In genomic region chr3:131138797-131139196, GRCm38 (mm10) we compare ENCODE assay signal across 15 mouse cellular contexts. TPM values are rescaled to one million over a fixed set of nuclear protein-coding genes. Genes with fewer than 3 reads are reported as not detected.
DNase-seq lines count a peak whose midpoint lies in the region; ATAC-seq and TF ChIP-seq lines count a peak whose summit lies in the region.
"Had no signal": no experiment of that assay in that cellular context is flagged by ENCODE, and none has a peak within 500 bp of the region (broad histone marks: within the 10 kb centered on the region; RNA-seq: fewer than 3 reads in every experiment).

No protein-coding gene starts in this region.

- H3K9ac ChIP-seq in forebrain, embryonic 15.5 days (replicated peaks) = no peak overlapping the region
- no peak overlapping the region for H3K9ac ChIP-seq in heart, embryonic 16.5 days (ENCODE audit: low read length)
- no peak overlapping the region for H3K9ac ChIP-seq in midbrain, embryonic 16.5 days (ENCODE audit: low read depth, low read length)

- intact Hi-C loops in heart, postnatal 10 days (cut with DNase I) = no loop called here

- DNase-seq in forebrain, embryonic 10.5 days (ENCODE audit: extremely low spot score, low spot score) = no peak
- DNase-seq in heart, postnatal 10 days = no peak
- no peak for DNase-seq in cerebellum, adult 11 months
- no peak for DNase-seq in cerebellum, adult 8-10 months
- DNase-seq: cerebellum, adult 18-20 months; gastrocnemius, postnatal 36 days; kidney, postnatal 4 days; retina, postnatal 1 day; thymus, postnatal 14 days had no signal

- H3K36me3 ChIP-seq in forebrain, embryonic 10.5 days (replicated peaks) = peaks cover 14% of the 10 kb centered on the region
- no peaks in the 10 kb centered on the region for H3K36me3 ChIP-seq in forebrain, embryonic 15.5 days
- H3K36me3 ChIP-seq in heart, embryonic 16.5 days (ENCODE audit: control insufficient read depth, insufficient read depth) = no peaks in the 10 kb centered on the region
- H3K36me3 ChIP-seq in midbrain, embryonic 16.5 days (ENCODE audit: control insufficient read depth, insufficient read depth, low read length) = no peaks in the 10 kb centered on the region

- peak overlapping the region; percentile 83 for H3K27ac ChIP-seq in forebrain, embryonic 10.5 days
- H3K27ac ChIP-seq in forebrain, embryonic 15.5 days (replicated peaks) = no peak overlapping the region
- peak overlapping the region; percentile 85 for H3K27ac ChIP-seq in heart, embryonic 16.5 days (ENCODE audit: low read length)
- H3K27ac ChIP-seq in embryonic fibroblast, embryonic 13.5 days (ENCODE audit: insufficient read depth, low read length) = peak overlapping the region; percentile 9; the same call in 1 of the 2 replicates
- peak overlapping the region; percentile 78 for H3K27ac ChIP-seq in midbrain, embryonic 16.5 days (ENCODE audit: low read length)

- no peak overlapping the region for H3K4me3 ChIP-seq in forebrain, embryonic 10.5 days
- no peak overlapping the region for H3K4me3 ChIP-seq in forebrain, embryonic 15.5 days
- H3K4me3 ChIP-seq in heart, embryonic 16.5 days (ENCODE audit: low read length) = no peak overlapping the region
- no peak overlapping the region for H3K4me3 ChIP-seq in embryonic fibroblast, embryonic 13.5 days (ENCODE audit: insufficient read depth, low read length)
- H3K4me3 ChIP-seq in midbrain, embryonic 16.5 days (ENCODE audit: low read depth, low read length) = no peak overlapping the region

- H3K4me2 ChIP-seq in forebrain, embryonic 15.5 days (replicated peaks) = no peak overlapping the region
- H3K4me2 ChIP-seq in heart, embryonic 16.5 days (ENCODE audit: low read depth, low read length) = peak overlapping the region; percentile 43
- H3K4me2 ChIP-seq in midbrain, embryonic 16.5 days (ENCODE audit: low read length) = peak overlapping the region; percentile 45

- peaks cover 93% of the 10 kb centered on the region for H3K4me1 ChIP-seq in forebrain, embryonic 10.5 days
- H3K4me1 ChIP-seq in forebrain, embryonic 15.5 days = peaks cover 49% of the 10 kb centered on the region
- peaks cover 26% of the 10 kb centered on the region for H3K4me1 ChIP-seq in heart, embryonic 16.5 days (ENCODE audit: control insufficient read depth, insufficient read depth, low read length)
- H3K4me1 ChIP-seq in embryonic fibroblast, embryonic 13.5 days (ENCODE audit: control insufficient read depth, insufficient read depth, low read length) = peaks cover 7% of the 10 kb centered on the region; the same call in 1 of the 2 replicates
- peaks cover 62% of the 10 kb centered on the region for H3K4me1 ChIP-seq in midbrain, embryonic 16.5 days (ENCODE audit: control insufficient read depth, insufficient read depth, low read length)

- 75% methylated on average over 8 of the region's 8 CpGs for WGBS in forebrain, embryonic 10.5 days
- WGBS in forebrain, embryonic 15.5 days = 61% methylated on average over 8 of the region's 8 CpGs
- WGBS in heart, embryonic 16.5 days = 56% methylated on average over 8 of the region's 8 CpGs
- WGBS in midbrain, embryonic 16.5 days = 46% methylated on average over 8 of the region's 8 CpGs

- TF ChIP-seq CTCF in embryonic fibroblast, embryonic 13.5 days (IDR thresholded peaks at IDR 0.05; ENCODE audit: borderline replicate concordance, insufficient read depth, low read length) = no peak

- H3K27me3 ChIP-seq in forebrain, embryonic 10.5 days (ENCODE audit: poor library complexity, severe bottlenecking) = peaks cover 7% of the 10 kb centered on the region; the same call in 1 of the 2 replicates
- H3K27me3 ChIP-seq in forebrain, embryonic 15.5 days = no peaks in the 10 kb centered on the region
- peaks cover 3% of the 10 kb centered on the region; the same call in 1 of the 2 replicates for H3K27me3 ChIP-seq in heart, embryonic 16.5 days (ENCODE audit: control insufficient read depth, insufficient read depth, low read length)
- H3K27me3 ChIP-seq in midbrain, embryonic 16.5 days (ENCODE audit: control insufficient read depth, insufficient read depth, low read depth, low read length) = no peaks in the 10 kb centered on the region
- H3K27me3 ChIP-seq: Patski had no signal

- ATAC-seq in forebrain, embryonic 15.5 days (replicated peaks) = no peak
- ATAC-seq in heart, embryonic 16.5 days (replicated peaks; ENCODE audit: extremely low read depth, insufficient read depth, low FRiP score) = no peak
- ATAC-seq in midbrain, embryonic 16.5 days = no peak
- ATAC-seq: hindbrain, embryonic 16.5 days had no signal

- no peak for TF ChIP-seq POLR2A in embryonic fibroblast, embryonic 13.5 days (IDR thresholded peaks at IDR 0.05; ENCODE audit: low read depth, low read length)

- no peaks in the 10 kb centered on the region for H3K9me3 ChIP-seq in forebrain, embryonic 10.5 days
- no peaks in the 10 kb centered on the region for H3K9me3 ChIP-seq in forebrain, embryonic 15.5 days
- no peaks in the 10 kb centered on the region for H3K9me3 ChIP-seq in heart, embryonic 16.5 days (replicated peaks; ENCODE audit: control insufficient read depth, low read length)
- no peaks in the 10 kb centered on the region for H3K9me3 ChIP-seq in midbrain, embryonic 16.5 days (replicated peaks; ENCODE audit: control insufficient read depth, low read length, poor library complexity, severe bottlenecking)

RNA-seq across cellular contexts. Expression of gene Lef1, which starts 28.5 kb away (rescaled TPM):
- polyA plus RNA-seq in forebrain, embryonic 10.5 days (2016; fragmentation: Nextera tagmentation; extraction: Ambion mirVana) = 48.3 and 50.7 TPM in 2 replicates
- polyA plus RNA-seq in forebrain, embryonic 15.5 days (2015; fragmentation: Nextera tagmentation; extraction: Ambion mirVana) = 14.3 and 18.6 TPM in 2 replicates
- 14.8 and 38.4 TPM in 2 replicates for polyA plus RNA-seq in heart, embryonic 16.5 days (2015; fragmentation: Nextera tagmentation; extraction: Ambion mirVana)
- 1 to 10 TPM in 1 of 2 experiments, under 1 TPM in 1; 0.60 to 1.1 TPM for total RNA-seq in heart, postnatal 10 days (2021)
- 1.7 and 2.0 TPM in 2 replicates for polyA plus RNA-seq in embryonic fibroblast, embryonic 13.5 days (2011; ENCODE audit: insufficient read length, low read depth, missing spikeins)
- polyA plus RNA-seq in midbrain, embryonic 16.5 days (2015; fragmentation: Nextera tagmentation; extraction: Ambion mirVana) = 67.6 and 81.3 TPM in 2 replicates
